Mouse (Mus musculus) forebrain, embryonic 15.5 days (tissue): ENCODE data around the gene Usp38. TPM values are rescaled to one million over a fixed set of nuclear protein-coding genes. Genes with fewer than 3 reads are reported as not detected.

Source experiments
- ATAC-seq: fragments of 200-750 bp; cut with Nextera tagmentation; replicated peaks from 2 replicates; pipeline ENCODE4 v1.8.0; 2017; ENCODE audit warnings: mild to moderate bottlenecking, moderate TSS enrichment, moderate library complexity
- H3K27ac ChIP-seq: fragments of 300-500 bp; sonication (generic); replicated peaks from 2 replicates; pipeline ENCODE4 v1.5.1; 2015; ENCODE audit warnings: mild to moderate bottlenecking, inconsistent platforms
- H3K27me3 ChIP-seq: fragments of 300-500 bp; sonication (generic); 2 replicates; pipeline ENCODE4 v1.6.1; 2015; ENCODE audit warnings: inconsistent platforms
- H3K36me3 ChIP-seq: fragments of 300-500 bp; sonication (generic); 2 replicates; pipeline ENCODE4 v1.6.1; 2015; ENCODE audit warnings: mild to moderate bottlenecking, inconsistent platforms
- H3K4me1 ChIP-seq: fragments of 300-500 bp; sonication (generic); 2 replicates; pipeline ENCODE4 v1.6.1; 2015; ENCODE audit warnings: inconsistent platforms
- H3K4me2 ChIP-seq: fragments of 300-500 bp; sonication (generic); replicated peaks from 2 replicates; pipeline ENCODE4 v1.6.1; 2015; ENCODE audit warnings: mild to moderate bottlenecking, inconsistent platforms
- H3K4me3 ChIP-seq: fragments of 300-500 bp; sonication (generic); 2 replicates; pipeline ENCODE4 v1.5.1; 2015; ENCODE audit warnings: mild to moderate bottlenecking, inconsistent platforms
- H3K9ac ChIP-seq: fragments of 300-500 bp; sonication (generic); replicated peaks from 2 replicates; pipeline ENCODE4 v1.6.1; 2015; ENCODE audit warnings: mild to moderate bottlenecking, inconsistent platforms
- H3K9me3 ChIP-seq: fragments of 300-500 bp; sonication (generic); 2 replicates; pipeline ENCODE4 v1.6.1; 2016; ENCODE audit warnings: inconsistent platforms
- WGBS: fragments of 180-500 bp; shearing (Covaris S2); methylation state at CpG from one replicate; pipeline ENCODE4 v1.1.7; 2015; ENCODE audit warnings: mixed read lengths; 5-methylcytosine and 5-hydroxymethylcytosine counted together
- polyA plus RNA-seq: library from polyadenylated mRNA; unstranded; fragments of >200 nt; fragmentation: Nextera tagmentation; extraction: Ambion mirVana; gene quantifications from 2 replicates; pipeline ENCODE4 v1.2.1, GENCODE M21; 2015

The Usp38 gene
- polyA plus RNA-seq, 1 experiment from 2014 or later, result 23.1 TPM

DNA sequence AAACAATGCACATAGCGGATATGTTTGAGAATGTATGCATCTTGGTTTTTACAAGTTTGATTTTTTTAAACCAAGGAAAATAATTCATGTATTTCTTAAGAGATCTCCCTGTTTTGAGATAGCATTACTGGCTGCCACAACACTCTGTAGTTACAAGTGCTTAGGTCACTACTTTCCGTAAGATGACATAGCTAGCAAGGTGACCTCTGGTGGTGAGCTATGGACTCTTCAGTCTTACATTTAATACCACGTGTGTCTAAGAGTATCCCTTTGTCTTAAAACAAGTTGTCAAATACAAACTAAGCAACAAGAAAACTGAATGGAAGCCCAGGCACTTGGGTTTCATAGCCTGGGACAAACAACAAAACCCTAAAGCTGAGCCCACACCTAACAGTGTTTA lies 22.8 kb downstream of the Usp38 start:
- H3K27ac ChIP-seq, result no peak overlapping the region
- no peaks in the 10 kb centered on the region for H3K27me3 ChIP-seq
- H3K9me3 ChIP-seq, result no peaks in the 10 kb centered on the region
- peak; percentile 71; the same call in 1 of the 2 replicates for ATAC-seq
- peaks cover 64% of the 10 kb centered on the region for H3K36me3 ChIP-seq
- no peak overlapping the region for H3K9ac ChIP-seq
- H3K4me3 ChIP-seq, result no peak overlapping the region
- WGBS, result 50% methylated on average over 3 of the region's 3 CpGs
- no peaks in the 10 kb centered on the region for H3K4me1 ChIP-seq
- H3K4me2 ChIP-seq, result no peak overlapping the region

DNA sequence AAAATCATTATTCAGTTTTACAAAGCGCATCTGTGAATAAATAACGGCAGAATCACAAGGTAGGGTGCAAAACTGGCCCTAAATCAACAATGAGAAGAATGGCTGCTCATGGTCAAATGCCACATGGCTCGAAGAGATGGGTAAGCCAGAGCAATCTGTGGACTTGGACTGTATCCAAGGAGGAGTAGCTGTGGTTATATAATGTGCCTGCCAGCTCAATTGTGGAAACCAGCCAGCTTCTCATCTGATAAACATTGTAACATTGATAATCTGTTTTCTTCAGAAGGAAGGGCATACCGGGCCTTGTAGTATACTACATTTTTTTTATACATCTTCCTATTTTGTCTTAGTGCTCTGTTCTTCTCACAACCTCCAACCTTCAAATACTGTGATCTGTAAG lies 31.9 kb downstream of the Usp38 start:
- H3K9me3 ChIP-seq, result no peaks in the 10 kb centered on the region
- WGBS, result 36% methylated on average over 4 of the region's 4 CpGs
- H3K9ac ChIP-seq, result no peak overlapping the region
- no peaks in the 10 kb centered on the region for H3K27me3 ChIP-seq
- H3K4me1 ChIP-seq, result peaks cover 15% of the 10 kb centered on the region
- ATAC-seq, result peak; percentile 82
- no peak overlapping the region for H3K4me3 ChIP-seq
- H3K36me3 ChIP-seq, result peaks cover 45% of the 10 kb centered on the region
- peak overlapping the region; percentile 17; the same call in 1 of the 2 replicates for H3K27ac ChIP-seq
- no peak overlapping the region for H3K4me2 ChIP-seq

DNA sequence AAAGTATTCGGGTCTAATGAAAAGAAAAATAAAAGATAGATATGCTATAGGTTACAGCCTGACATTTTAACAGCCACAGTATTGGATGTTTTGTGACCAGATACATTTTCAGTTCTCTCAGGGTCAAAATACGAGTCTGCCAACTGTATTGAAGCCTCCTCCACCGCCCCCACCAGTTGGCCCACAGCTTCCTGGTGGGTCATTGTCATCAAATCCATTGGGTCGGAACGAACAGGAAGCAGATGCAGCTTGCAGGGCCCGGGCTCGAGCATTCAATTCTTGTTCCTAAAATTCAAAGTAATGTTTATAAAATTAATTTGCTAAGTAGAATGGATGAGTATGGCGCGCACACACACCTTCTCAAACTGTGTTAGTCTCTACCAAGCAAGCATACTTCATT lies 33.0 kb downstream of the Usp38 start:
- Histone ChIP-seq H3K36me3 (peaks cover 36% of the 10 kb centered on the region), H3K4me3 (no peak overlapping the region), H3K9ac (no peak overlapping the region), H3K27me3 (no peaks in the 10 kb centered on the region), H3K27ac (no peak overlapping the region), H3K4me2 (no peak overlapping the region), H3K4me1 (peaks cover 15% of the 10 kb centered on the region), H3K9me3 (no peaks in the 10 kb centered on the region)
- no peak for ATAC-seq
- 80% methylated on average over 9 of the region's 9 CpGs for WGBS

DNA sequence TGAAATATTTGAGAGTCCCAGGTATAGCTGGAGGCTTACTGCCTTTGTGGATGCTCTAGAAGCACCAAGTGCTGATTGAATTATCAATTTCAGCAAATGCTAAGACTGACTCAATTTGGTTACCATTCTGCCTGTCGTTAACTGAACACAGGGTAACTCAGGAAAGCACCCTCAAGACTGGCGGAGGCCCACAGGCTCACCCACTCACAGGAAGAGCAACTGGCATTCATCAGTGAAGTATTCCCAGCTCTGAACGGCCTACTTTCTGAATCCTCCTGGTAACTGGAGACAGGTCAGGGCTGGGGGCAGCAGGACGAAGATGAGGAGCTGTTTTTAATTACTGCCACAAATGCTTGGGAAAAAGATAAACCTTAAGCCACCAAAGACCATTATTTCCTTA lies 34.7 kb downstream of the Usp38 start:
- Histone ChIP-seq H3K4me3 (no peak overlapping the region), H3K27me3 (no peaks in the 10 kb centered on the region), H3K9me3 (no peaks in the 10 kb centered on the region), H3K9ac (no peak overlapping the region), H3K36me3 (peaks cover 30% of the 10 kb centered on the region), H3K27ac (no peak overlapping the region), H3K4me1 (peaks cover 15% of the 10 kb centered on the region), H3K4me2 (no peak overlapping the region)
- WGBS, result 95% methylated on average over 4 of the region's 4 CpGs
- no peak for ATAC-seq

DNA sequence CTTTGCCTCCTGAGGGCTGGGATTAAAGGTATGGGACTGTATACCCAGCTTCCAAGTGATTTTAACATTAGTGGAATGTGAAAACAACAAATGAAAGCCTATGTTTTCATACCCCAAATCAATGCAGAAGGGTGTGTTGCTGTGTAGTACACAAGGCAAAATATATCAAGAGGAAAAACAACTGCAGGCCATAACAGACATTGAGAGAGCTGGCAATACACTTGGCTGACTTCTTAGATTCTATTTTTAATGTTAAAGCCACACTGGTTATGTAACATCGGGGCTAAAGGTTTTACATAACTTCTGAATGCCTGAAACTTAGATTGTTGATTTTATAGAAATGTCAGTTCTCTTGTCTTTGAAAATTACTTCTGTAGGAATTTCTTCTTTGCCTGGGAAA lies 37.5 kb downstream of the Usp38 start:
- Histone ChIP-seq H3K4me2 (no peak overlapping the region), H3K9ac (no peak overlapping the region), H3K27me3 (no peaks in the 10 kb centered on the region), H3K4me1 (0 out of 2 replicates have a peak, but pooled peaks cover 4% of the 10 kb centered on the region), H3K27ac (no peak overlapping the region), H3K9me3 (no peaks in the 10 kb centered on the region), H3K36me3 (peaks cover 17% of the 10 kb centered on the region; the same call in 1 of the 2 replicates), H3K4me3 (no peak overlapping the region)
- WGBS, result 52% methylated on average over 1 of the region's 1 CpGs
- no peak for ATAC-seq

DNA sequence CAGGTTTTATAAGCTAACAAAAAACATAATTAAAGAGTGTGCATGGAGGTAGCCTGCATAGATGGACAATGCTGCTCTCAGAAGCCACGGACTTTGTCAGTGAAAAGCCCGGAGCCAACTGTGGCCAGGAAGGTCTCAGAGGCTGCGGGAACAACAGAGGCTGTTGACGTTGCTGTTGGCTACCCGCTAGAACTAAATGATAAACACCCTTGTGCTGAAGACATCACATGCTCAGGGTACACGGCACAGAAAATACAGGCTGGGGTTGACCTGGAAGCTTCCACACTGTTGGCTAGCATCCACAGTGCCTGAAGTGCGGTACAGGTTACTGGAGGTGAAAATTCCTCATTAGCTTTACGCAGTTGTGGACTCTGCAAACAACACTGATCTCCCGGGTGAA lies 43.6 kb downstream of the Usp38 start:
- no peaks in the 10 kb centered on the region for H3K4me1 ChIP-seq

DNA sequence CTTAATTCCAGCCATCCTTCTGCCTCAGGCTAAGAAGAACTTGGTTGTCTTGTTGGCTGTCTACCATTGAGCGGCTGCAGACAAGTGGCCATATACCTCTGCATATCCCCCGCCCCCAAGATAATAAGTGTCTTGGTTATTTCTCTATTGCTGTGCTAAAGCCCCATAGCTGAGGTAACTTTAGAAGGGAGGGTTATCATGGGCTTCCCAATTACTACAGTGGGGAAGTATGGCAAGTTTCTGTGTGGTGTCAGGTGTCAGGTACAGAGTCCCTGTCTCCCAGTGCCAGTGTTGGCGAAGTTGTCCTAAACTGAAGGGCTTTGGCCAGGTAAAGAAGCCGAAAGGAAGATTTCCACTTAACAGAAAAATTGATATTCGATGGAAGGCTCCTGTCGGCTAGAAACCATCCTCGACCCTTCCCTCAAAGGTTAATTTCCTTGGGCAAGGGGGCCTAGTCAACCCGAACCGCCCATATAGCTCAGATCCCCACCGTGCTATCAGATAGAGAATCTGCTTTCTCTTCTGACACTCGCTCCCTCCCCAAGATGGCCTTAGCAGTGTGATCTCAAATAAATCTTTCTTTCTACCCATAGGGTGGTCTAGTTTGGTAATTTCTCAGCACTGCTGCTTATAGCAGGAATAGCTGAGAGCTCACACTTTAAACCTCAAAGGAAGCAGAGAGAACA lies 44.6 kb downstream of the Usp38 start:
- Histone ChIP-seq H3K4me3 (no peak overlapping the region), H3K4me2 (no peak overlapping the region), H3K27me3 (no peaks in the 10 kb centered on the region), H3K9ac (no peak overlapping the region), H3K36me3 (no peaks in the 10 kb centered on the region), H3K9me3 (no peaks in the 10 kb centered on the region), H3K27ac (no peak overlapping the region), H3K4me1 (no peaks in the 10 kb centered on the region)
- 92% methylated on average over 11 of the region's 11 CpGs for WGBS
- no peak for ATAC-seq

More for the DNA sequence above, 43.6 kb downstream of the Usp38 start:
- Histone ChIP-seq H3K9ac (no peak overlapping the region), H3K4me3 (no peak overlapping the region), H3K4me2 (no peak overlapping the region), H3K27me3 (no peaks in the 10 kb centered on the region), H3K36me3 (no peaks in the 10 kb centered on the region), H3K27ac (no peak overlapping the region), H3K9me3 (no peaks in the 10 kb centered on the region)
- no peak for ATAC-seq
- 86% methylated on average over 9 of the region's 9 CpGs for WGBS

DNA sequence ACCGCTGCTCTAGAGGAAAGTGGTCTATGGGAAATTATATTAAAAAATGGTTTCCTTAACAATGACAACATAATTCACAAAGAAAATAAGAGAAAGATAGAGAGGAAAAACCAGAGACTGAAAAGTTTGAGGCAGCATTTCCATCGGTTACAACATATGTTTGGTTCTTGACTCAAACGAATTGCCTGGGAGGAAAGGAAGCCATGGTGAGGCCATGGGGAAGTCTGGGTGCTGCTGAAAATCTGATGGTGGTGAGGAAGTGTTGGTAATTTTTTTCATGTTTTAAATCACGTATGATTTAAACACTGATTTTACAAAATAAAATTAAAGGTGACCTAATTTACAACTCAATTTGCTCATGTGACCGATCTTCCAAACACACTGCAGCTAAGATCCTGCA lies 45.3 kb downstream of the Usp38 start:
- Histone ChIP-seq H3K36me3 (no peaks in the 10 kb centered on the region), H3K9ac (no peak overlapping the region), H3K27me3 (no peaks in the 10 kb centered on the region), H3K4me1 (no peaks in the 10 kb centered on the region), H3K4me2 (no peak overlapping the region), H3K9me3 (no peaks in the 10 kb centered on the region), H3K4me3 (no peak overlapping the region), H3K27ac (no peak overlapping the region)
- no peak for ATAC-seq
- 95% methylated on average over 5 of the region's 5 CpGs for WGBS

DNA sequence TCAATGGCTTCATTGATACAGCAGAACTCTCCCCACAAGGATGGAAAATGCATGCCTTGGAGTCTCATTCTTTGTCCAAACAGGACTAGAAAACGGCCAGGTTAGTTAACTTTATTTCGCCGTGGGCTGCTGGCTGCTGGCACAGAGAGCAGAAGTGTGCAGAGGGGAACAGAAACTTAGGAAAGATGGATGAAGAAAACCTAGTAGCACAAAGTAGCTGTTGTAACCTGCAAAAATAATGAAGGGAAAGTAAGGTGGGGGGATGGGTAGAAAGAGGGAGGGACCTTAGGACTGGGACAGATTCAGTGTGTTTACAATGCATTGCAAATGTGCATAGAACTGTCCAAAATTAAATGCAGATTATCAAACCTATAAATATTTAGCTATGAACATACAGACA lies 51.6 kb downstream of the Usp38 start:
- H3K9me3 ChIP-seq, result no peaks in the 10 kb centered on the region
- H3K27me3 ChIP-seq, result no peaks in the 10 kb centered on the region
- ATAC-seq, result no peak
- 90% methylated on average over 3 of the region's 3 CpGs for whole genome bisulfite sequencing
- no peaks in the 10 kb centered on the region for H3K36me3 ChIP-seq
- H3K4me2 ChIP-seq, result no peak overlapping the region
- H3K4me1 ChIP-seq, result 0 out of 2 replicates have a peak, but pooled peaks cover 2% of the 10 kb centered on the region
- H3K9ac ChIP-seq, result no peak overlapping the region
- H3K4me3 ChIP-seq, result no peak overlapping the region
- H3K27ac ChIP-seq, result no peak overlapping the region

DNA sequence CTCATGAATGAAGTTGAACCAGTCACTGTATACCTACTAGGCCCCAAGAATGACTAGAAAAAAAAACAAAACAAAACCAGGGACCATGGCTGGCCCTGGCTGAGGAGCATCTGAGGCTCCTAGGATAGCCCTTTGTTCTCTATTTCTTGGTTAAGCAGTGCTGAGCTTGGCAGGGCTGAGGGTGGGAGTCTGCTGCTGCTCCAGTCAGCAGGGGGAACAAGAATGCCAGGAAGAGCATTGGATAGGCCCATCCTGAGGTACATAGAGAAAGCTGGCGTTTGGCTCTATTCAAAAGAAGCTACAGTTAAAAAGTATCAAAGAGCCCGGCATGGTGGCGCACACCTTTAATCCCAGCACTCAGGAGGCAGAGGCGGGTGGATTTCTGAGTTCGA lies 52.1 kb downstream of the Usp38 start:
- no peak overlapping the region for H3K27ac ChIP-seq

DNA sequence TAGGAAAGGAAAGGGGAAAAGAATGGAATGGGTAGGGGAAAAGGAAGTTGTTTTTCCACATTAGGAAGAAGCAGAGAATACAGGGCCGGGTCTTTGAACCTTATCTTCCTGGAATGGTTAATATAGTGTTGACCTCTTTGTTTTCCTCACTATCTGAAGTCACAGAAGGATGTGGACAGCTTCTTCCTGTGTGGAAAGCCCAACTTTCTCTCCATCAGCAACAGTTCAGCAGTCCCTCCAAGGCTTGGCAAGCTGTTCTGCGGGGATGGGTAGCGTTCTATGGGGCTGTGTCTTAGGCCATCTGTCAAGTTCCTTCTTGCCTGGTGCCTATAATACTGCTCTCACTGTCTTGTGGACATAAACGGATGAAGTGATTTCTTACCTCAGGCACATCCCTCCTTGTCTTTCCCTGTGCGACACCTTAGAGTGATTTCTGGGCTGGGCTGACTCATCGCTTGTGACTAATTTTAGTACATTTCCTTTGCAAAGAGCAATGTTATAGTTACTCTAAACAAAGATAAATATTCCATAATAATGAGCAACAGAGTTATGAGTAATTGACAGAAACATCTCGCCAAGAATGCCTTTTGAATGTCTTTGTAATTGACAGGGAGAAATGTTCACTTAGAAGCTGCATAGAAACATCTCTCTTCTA lies 52.7 kb downstream of the Usp38 start:
- H3K4me3 ChIP-seq, result no peak overlapping the region
- 88% methylated on average over 7 of the region's 7 CpGs for WGBS

More for the DNA sequence above, 52.1 kb downstream of the Usp38 start:
- Histone ChIP-seq H3K27me3 (no peaks in the 10 kb centered on the region), H3K4me3 (no peak overlapping the region), H3K36me3 (no peaks in the 10 kb centered on the region), H3K4me1 (0 out of 2 replicates have a peak, but pooled peaks cover 2% of the 10 kb centered on the region), H3K9me3 (no peaks in the 10 kb centered on the region), H3K4me2 (no peak overlapping the region), H3K9ac (no peak overlapping the region)
- 92% methylated on average over 5 of the region's 5 CpGs for WGBS
- no peak for ATAC-seq

DNA sequence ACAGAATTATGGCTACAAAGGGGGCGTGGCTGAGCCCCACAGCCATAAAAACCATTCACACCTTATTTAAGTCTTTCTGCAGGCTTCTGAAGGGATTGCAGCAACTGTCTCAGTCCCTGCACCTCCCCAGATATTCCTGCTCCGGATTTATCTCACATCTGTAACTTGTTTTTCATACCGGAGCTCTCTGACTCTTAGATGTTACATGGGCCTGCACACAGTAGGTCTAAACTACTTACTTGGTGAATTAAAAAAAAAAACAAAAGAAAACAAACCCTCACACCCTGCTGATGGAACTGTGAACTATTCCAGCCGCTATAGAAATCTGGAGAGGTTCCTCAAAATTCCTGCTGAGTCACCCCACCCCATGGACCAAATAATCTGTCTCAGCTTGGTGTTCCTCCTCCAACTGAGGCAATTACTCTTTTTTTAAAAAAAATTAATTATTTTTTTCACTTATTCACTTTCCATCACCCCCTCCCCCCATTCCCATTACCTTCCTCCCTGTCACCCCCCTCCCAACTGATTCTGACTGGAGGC lies 53.6 kb downstream of the Usp38 start:
- 85% methylated on average over 4 of the region's 4 CpGs for WGBS

More for the DNA sequence above, 52.7 kb downstream of the Usp38 start:
- H3K9ac ChIP-seq, result no peak overlapping the region
- no peak overlapping the region for H3K27ac ChIP-seq
- H3K27me3 ChIP-seq, result no peaks in the 10 kb centered on the region
- 0 out of 2 replicates have a peak, but pooled peaks cover 2% of the 10 kb centered on the region for H3K4me1 ChIP-seq
- no peaks in the 10 kb centered on the region for H3K9me3 ChIP-seq
- H3K4me2 ChIP-seq, result no peak overlapping the region
- no peaks in the 10 kb centered on the region for H3K36me3 ChIP-seq
- no peak for ATAC-seq

More for the DNA sequence above, 53.6 kb downstream of the Usp38 start:
- no peak for ATAC-seq
- no peaks in the 10 kb centered on the region for H3K27me3 ChIP-seq
- H3K4me3 ChIP-seq, result no peak overlapping the region
- no peak overlapping the region for H3K4me2 ChIP-seq
- 0 out of 2 replicates have a peak, but pooled peaks cover 2% of the 10 kb centered on the region for H3K4me1 ChIP-seq
- H3K27ac ChIP-seq, result no peak overlapping the region
- no peaks in the 10 kb centered on the region for H3K36me3 ChIP-seq
- no peaks in the 10 kb centered on the region for H3K9me3 ChIP-seq
- H3K9ac ChIP-seq, result no peak overlapping the region
